Mouse (Mus musculus): ENCODE measurements at regions not wholly inside any gene's neighbourhood (a gene's known extent, or its start where the extent isn't known, plus 50 kb on each side); places are given as distances from the start of the nearest gene placed in this dataset.

- ATAC-seq (ENCODE audit: insufficient read depth, low read depth) (no peak), DNase-seq (ENCODE audit: low spot score) (no peak)
- Histone ChIP-seq H3K27me3 (ENCODE audit: control insufficient read depth, insufficient read depth, low read length) (no peaks in the 10 kb centered on the region), H3K4me2 (ENCODE audit: low read depth, low read length) (no peak overlapping the region), H3K27ac (ENCODE audit: low read depth) (no peak overlapping the region), H3K4me1 (ENCODE audit: control insufficient read depth, insufficient read depth) (no peaks in the 10 kb centered on the region), H3K36me3 (replicated peaks; ENCODE audit: control insufficient read depth, insufficient read depth, low read length) (no peaks in the 10 kb centered on the region), H3K9ac (replicated peaks; ENCODE audit: low read depth, low read length) (no peak overlapping the region), H3K9me3 (replicated peaks; ENCODE audit: control insufficient read depth, low read length) (0 out of 2 replicates have a peak, but pooled peaks cover 3% of the 10 kb centered on the region), H3K4me3 (ENCODE audit: low read depth, low read length) (no peak overlapping the region)
- WGBS, result 39% methylated on average over 4 of the region's 4 CpGs
- TF ChIP-seq EP300 (IDR thresholded peaks at IDR 0.05; ENCODE audit: low read depth) (no peak), CTCF (IDR thresholded peaks at IDR 0.05; ENCODE audit: low read depth) (no peak)
These were observed 545.8 kb upstream of the Vstm2b start for GRCm38 (mm10) chr7:40352306-40352705.

GRCm38 (mm10) chr7:40362719-40363118 lies 535.4 kb upstream of the Vstm2b start:
- H3K9ac ChIP-seq (replicated peaks; ENCODE audit: low read depth, low read length), result no peak overlapping the region
- DNase-seq (ENCODE audit: low spot score), result no peak
- WGBS, result 10% methylated on average over 2 of the region's 2 CpGs
- H3K9me3 ChIP-seq (replicated peaks; ENCODE audit: control insufficient read depth, low read length), result no peaks in the 10 kb centered on the region
- no peak overlapping the region for H3K4me3 ChIP-seq (ENCODE audit: low read depth, low read length)
- no peak overlapping the region for H3K4me2 ChIP-seq (ENCODE audit: low read depth, low read length)
- H3K27ac ChIP-seq (ENCODE audit: low read depth), result no peak overlapping the region
- H3K36me3 ChIP-seq (replicated peaks; ENCODE audit: control insufficient read depth, insufficient read depth, low read length), result no peaks in the 10 kb centered on the region
- TF ChIP-seq CTCF (IDR thresholded peaks at IDR 0.05; ENCODE audit: low read depth), result no peak
- no peak for TF ChIP-seq EP300 (IDR thresholded peaks at IDR 0.05; ENCODE audit: low read depth)
- no peaks in the 10 kb centered on the region for H3K4me1 ChIP-seq (ENCODE audit: control insufficient read depth, insufficient read depth)
- no peak for ATAC-seq (ENCODE audit: insufficient read depth, low read depth)
- no peaks in the 10 kb centered on the region for H3K27me3 ChIP-seq (ENCODE audit: control insufficient read depth, insufficient read depth, low read length)

GRCm38 (mm10) chr7:40372713-40373112 lies 525.4 kb upstream of the Vstm2b start:
- no peaks in the 10 kb centered on the region for H3K27me3 ChIP-seq (ENCODE audit: control insufficient read depth, insufficient read depth, low read length)
- 74% methylated on average over 2 of the region's 2 CpGs for WGBS

GRCm38 (mm10) chr7:40377839-40378238 lies 520.3 kb upstream of the Vstm2b start:
- Histone ChIP-seq H3K4me3 (ENCODE audit: low read depth, low read length) (no peak overlapping the region), H3K27ac (ENCODE audit: low read depth) (no peak overlapping the region), H3K4me2 (ENCODE audit: low read depth, low read length) (no peak overlapping the region), H3K36me3 (replicated peaks; ENCODE audit: control insufficient read depth, insufficient read depth, low read length) (no peaks in the 10 kb centered on the region), H3K9ac (replicated peaks; ENCODE audit: low read depth, low read length) (no peak overlapping the region), H3K9me3 (replicated peaks; ENCODE audit: control insufficient read depth, low read length) (no peaks in the 10 kb centered on the region), H3K27me3 (ENCODE audit: control insufficient read depth, insufficient read depth, low read length) (no peaks in the 10 kb centered on the region), H3K4me1 (ENCODE audit: control insufficient read depth, insufficient read depth) (no peaks in the 10 kb centered on the region)
- ATAC-seq (ENCODE audit: insufficient read depth, low read depth), result no peak
- TF ChIP-seq CTCF (IDR thresholded peaks at IDR 0.05; ENCODE audit: low read depth) (no peak), EP300 (IDR thresholded peaks at IDR 0.05; ENCODE audit: low read depth) (no peak)
- 67% methylated on average over 1 of the region's 1 CpGs for WGBS
- no peak for DNase-seq (ENCODE audit: low spot score)

More at GRCm38 (mm10) chr7:40372713-40373112, 525.4 kb upstream of the Vstm2b start:
- no peak overlapping the region for H3K4me3 ChIP-seq (ENCODE audit: low read depth, low read length)
- H3K9ac ChIP-seq (replicated peaks; ENCODE audit: low read depth, low read length), result no peak overlapping the region
- no peaks in the 10 kb centered on the region for H3K4me1 ChIP-seq (ENCODE audit: control insufficient read depth, insufficient read depth)
- no peaks in the 10 kb centered on the region for H3K36me3 ChIP-seq (replicated peaks; ENCODE audit: control insufficient read depth, insufficient read depth, low read length)
- no peak overlapping the region for H3K27ac ChIP-seq (ENCODE audit: low read depth)
- no peak overlapping the region for H3K4me2 ChIP-seq (ENCODE audit: low read depth, low read length)
- no peaks in the 10 kb centered on the region for H3K9me3 ChIP-seq (replicated peaks; ENCODE audit: control insufficient read depth, low read length)
- TF ChIP-seq CTCF (IDR thresholded peaks at IDR 0.05; ENCODE audit: low read depth) (no peak), EP300 (IDR thresholded peaks at IDR 0.05; ENCODE audit: low read depth) (no peak)
- ATAC-seq (ENCODE audit: insufficient read depth, low read depth), result no peak
- DNase-seq (ENCODE audit: low spot score), result no peak

GRCm38 (mm10) chr7:40381244-40381643 lies 516.9 kb upstream of the Vstm2b start:
- H3K4me2 ChIP-seq (ENCODE audit: low read depth, low read length), result no peak overlapping the region
- DNase-seq (ENCODE audit: low spot score) (no peak), ATAC-seq (ENCODE audit: insufficient read depth, low read depth) (no peak)
- H3K9ac ChIP-seq (replicated peaks; ENCODE audit: low read depth, low read length), result no peak overlapping the region
- no peak overlapping the region for H3K27ac ChIP-seq (ENCODE audit: low read depth)
- H3K27me3 ChIP-seq (ENCODE audit: control insufficient read depth, insufficient read depth, low read length), result no peaks in the 10 kb centered on the region
- 78% methylated on average over 3 of the region's 3 CpGs for WGBS
- TF ChIP-seq EP300 (IDR thresholded peaks at IDR 0.05; ENCODE audit: low read depth) (no peak), CTCF (IDR thresholded peaks at IDR 0.05; ENCODE audit: low read depth) (no peak)
- H3K36me3 ChIP-seq (replicated peaks; ENCODE audit: control insufficient read depth, insufficient read depth, low read length), result no peaks in the 10 kb centered on the region
- no peak overlapping the region for H3K4me3 ChIP-seq (ENCODE audit: low read depth, low read length)
- H3K9me3 ChIP-seq (replicated peaks; ENCODE audit: control insufficient read depth, low read length), result no peaks in the 10 kb centered on the region
- H3K4me1 ChIP-seq (ENCODE audit: control insufficient read depth, insufficient read depth), result no peaks in the 10 kb centered on the region

- H3K9me3 ChIP-seq (replicated peaks; ENCODE audit: control insufficient read depth, low read length), result no peaks in the 10 kb centered on the region
- no peaks in the 10 kb centered on the region for H3K4me1 ChIP-seq (ENCODE audit: control insufficient read depth, insufficient read depth)
- H3K4me3 ChIP-seq (ENCODE audit: low read depth, low read length), result no peak overlapping the region
- no peak overlapping the region for H3K4me2 ChIP-seq (ENCODE audit: low read depth, low read length)
- no peak overlapping the region for H3K27ac ChIP-seq (ENCODE audit: low read depth)
- no peak for ATAC-seq (ENCODE audit: insufficient read depth, low read depth)
- TF ChIP-seq EP300 (IDR thresholded peaks at IDR 0.05; ENCODE audit: low read depth) (no peak), CTCF (IDR thresholded peaks at IDR 0.05; ENCODE audit: low read depth) (no peak)
- 74% methylated on average over 5 of the region's 5 CpGs for WGBS
- H3K27me3 ChIP-seq (ENCODE audit: control insufficient read depth, insufficient read depth, low read length), result no peaks in the 10 kb centered on the region
- no peak overlapping the region for H3K9ac ChIP-seq (replicated peaks; ENCODE audit: low read depth, low read length)
- no peaks in the 10 kb centered on the region for H3K36me3 ChIP-seq (replicated peaks; ENCODE audit: control insufficient read depth, insufficient read depth, low read length)
- no peak for DNase-seq (ENCODE audit: low spot score)
These were observed 510.0 kb upstream of the Vstm2b start for GRCm38 (mm10) chr7:40388152-40388551.

Data from heart, postnatal 0 days (tissue).